Mouse (Mus musculus): ENCODE results near the gene Otop3. TPM values are rescaled to one million over a fixed set of nuclear protein-coding genes. Genes with fewer than 3 reads are reported as not detected.

Otop3 gene
- total and polyA plus RNA-seq, 2 experiments from 2014 or later = 0.48 to 0.98 TPM

DNA sequence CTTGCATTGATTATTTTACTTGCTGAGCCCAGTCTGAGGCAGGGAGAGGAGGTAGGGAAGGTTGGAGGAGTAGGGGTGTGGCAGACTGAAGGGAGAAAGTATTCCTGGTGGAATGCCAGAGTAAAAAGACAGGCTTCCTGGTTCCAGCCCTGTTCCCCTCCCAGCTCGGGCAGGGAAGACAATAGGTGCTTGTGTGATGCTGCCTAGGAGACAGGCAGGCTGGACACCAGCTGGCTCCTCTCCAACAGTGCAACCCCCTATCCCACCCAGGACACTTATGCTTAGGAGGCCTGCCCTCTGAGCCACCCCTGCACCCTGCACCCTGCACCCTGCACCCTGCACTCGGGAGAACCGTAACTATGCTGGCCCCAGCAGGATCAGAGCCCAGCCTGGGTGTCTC is 24.8 kb downstream of the Otop3 start:
- 52% methylated on average over 3 of the region's 3 CpGs for WGBS
- H3K9me3 ChIP-seq (ENCODE audit: low read length) = no peaks in the 10 kb centered on the region
- TF ChIP-seq CTCF (IDR thresholded peaks at IDR 0.05; ENCODE audit: low read depth) = no peak
- H3K4me2 ChIP-seq (ENCODE audit: low read depth) = no peak overlapping the region
- H3K27me3 ChIP-seq (ENCODE audit: insufficient read depth, low read length) = no peaks in the 10 kb centered on the region
- ATAC-seq = peak; percentile 38
- H3K36me3 ChIP-seq (ENCODE audit: insufficient read depth) = peaks cover 13% of the 10 kb centered on the region
- H3K4me3 ChIP-seq (ENCODE audit: low read depth, low read length) = no peak overlapping the region
- H3K4me1 ChIP-seq (ENCODE audit: insufficient read depth) = peaks cover 4% of the 10 kb centered on the region; the same call in 1 of the 2 replicates
- no peak overlapping the region for H3K9ac ChIP-seq
- no peak for DNase-seq
- no peak overlapping the region for H3K27ac ChIP-seq (ENCODE audit: low read depth, low read length)

DNA sequence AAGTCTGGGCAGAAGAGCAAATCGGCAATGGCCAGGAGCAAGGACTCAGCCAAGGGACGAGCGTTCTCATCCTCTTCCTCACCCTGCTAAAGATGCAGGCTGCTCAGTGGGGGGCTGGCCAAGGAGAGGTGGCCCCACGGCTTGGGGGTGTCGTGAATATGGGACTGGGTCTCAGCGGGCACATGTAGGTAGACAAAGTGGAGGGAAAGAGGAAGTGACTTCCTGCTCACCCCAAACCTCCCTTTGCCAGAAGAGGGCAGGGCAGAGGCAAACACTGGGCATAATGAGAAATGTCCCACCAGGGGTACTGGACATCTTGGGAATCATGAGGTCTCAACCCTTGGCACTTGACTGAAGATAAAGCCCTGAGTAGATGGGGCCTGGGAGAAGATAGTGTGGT is 25.2 kb downstream of the Otop3 start:
- H3K4me2 ChIP-seq (ENCODE audit: low read depth) = no peak overlapping the region
- peaks cover 4% of the 10 kb centered on the region; the same call in 1 of the 2 replicates for H3K4me1 ChIP-seq (ENCODE audit: insufficient read depth)
- H3K27me3 ChIP-seq (ENCODE audit: insufficient read depth, low read length) = no peaks in the 10 kb centered on the region
- 61% methylated on average over 6 of the region's 6 CpGs for WGBS
- ATAC-seq (no peak), DNase-seq (no peak)
- peaks cover 13% of the 10 kb centered on the region for H3K36me3 ChIP-seq (ENCODE audit: insufficient read depth)
- 0 out of 2 replicates have a peak overlapping the region, but pooled peaks have one; percentile 21 for H3K27ac ChIP-seq (ENCODE audit: low read depth, low read length)
- no peak overlapping the region for H3K4me3 ChIP-seq (ENCODE audit: low read depth, low read length)
- H3K9me3 ChIP-seq (ENCODE audit: low read length) = no peaks in the 10 kb centered on the region
- H3K9ac ChIP-seq = no peak overlapping the region
- TF ChIP-seq CTCF (IDR thresholded peaks at IDR 0.05; ENCODE audit: low read depth) = peak; percentile 30

GRCm38 (mm10) chr11:115364136-115364535 is 29.6 kb downstream of the Otop3 start:
- H3K9ac ChIP-seq = no peak overlapping the region
- H3K27me3 ChIP-seq (ENCODE audit: insufficient read depth, low read length) = no peaks in the 10 kb centered on the region
- no peaks in the 10 kb centered on the region for H3K9me3 ChIP-seq (ENCODE audit: low read length)
- peaks cover 4% of the 10 kb centered on the region; the same call in 1 of the 2 replicates for H3K4me1 ChIP-seq (ENCODE audit: insufficient read depth)
- DNase-seq = no peak
- no peak for TF ChIP-seq CTCF (IDR thresholded peaks at IDR 0.05; ENCODE audit: low read depth)
- H3K27ac ChIP-seq (ENCODE audit: low read depth, low read length) = no peak overlapping the region
- H3K36me3 ChIP-seq (ENCODE audit: insufficient read depth) = no peaks in the 10 kb centered on the region
- ATAC-seq = no peak
- 88% methylated on average over 3 of the region's 3 CpGs for WGBS
- no peak overlapping the region for H3K4me2 ChIP-seq (ENCODE audit: low read depth)
- no peak overlapping the region for H3K4me3 ChIP-seq (ENCODE audit: low read depth, low read length)

DNA sequence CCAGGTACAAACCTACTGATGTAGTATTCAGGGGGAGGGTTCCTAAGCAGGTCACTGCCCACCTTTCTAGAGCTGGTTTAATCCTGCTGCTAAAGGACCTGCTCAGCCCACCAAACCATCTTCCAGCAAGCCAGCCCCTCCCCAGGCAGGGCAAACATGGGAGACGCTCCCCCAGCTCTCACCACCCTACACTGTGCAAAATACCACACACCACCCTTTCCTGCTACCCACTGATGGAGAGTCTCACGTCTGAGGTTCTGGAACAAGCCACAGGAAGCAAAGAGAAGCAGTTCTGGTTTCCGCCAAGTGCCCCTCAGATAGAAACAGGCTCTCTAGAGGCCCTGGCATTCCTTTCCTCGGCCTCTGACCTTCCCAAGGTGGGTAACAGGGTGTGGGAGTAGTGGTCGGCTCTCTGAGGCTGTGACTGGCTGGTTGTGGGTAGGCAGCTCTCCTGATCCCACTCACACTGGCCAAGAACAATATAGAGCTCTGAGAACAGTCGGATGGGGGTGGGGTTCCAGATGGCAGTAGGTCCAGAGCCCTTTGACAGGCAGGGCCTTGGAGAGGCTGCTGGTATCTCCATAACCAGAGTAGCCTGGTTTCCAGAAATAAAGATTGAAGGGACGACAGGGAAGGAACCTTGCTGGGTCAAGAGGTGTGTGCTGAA is 31.6 kb downstream of the Otop3 start:
- peak overlapping the region; percentile 69 for H3K4me3 ChIP-seq (ENCODE audit: low read depth, low read length)
- DNase-seq = no peak
- H3K27me3 ChIP-seq (ENCODE audit: insufficient read depth, low read length) = no peaks in the 10 kb centered on the region
- H3K9ac ChIP-seq = peak overlapping the region; percentile 64; the same call in 1 of the 2 replicates
- H3K4me1 ChIP-seq (ENCODE audit: insufficient read depth) = no peaks in the 10 kb centered on the region
- 0 out of 2 replicates have a peak overlapping the region, but pooled peaks have one; percentile 69 for H3K27ac ChIP-seq (ENCODE audit: low read depth, low read length)
- WGBS = 45% methylated on average over 7 of the region's 7 CpGs
- no peaks in the 10 kb centered on the region for H3K36me3 ChIP-seq (ENCODE audit: insufficient read depth)
- no peak for TF ChIP-seq CTCF (IDR thresholded peaks at IDR 0.05; ENCODE audit: low read depth)
- no peak for ATAC-seq
- no peaks in the 10 kb centered on the region for H3K9me3 ChIP-seq (ENCODE audit: low read length)
- H3K4me2 ChIP-seq (ENCODE audit: low read depth) = peak overlapping the region; percentile 89

DNA sequence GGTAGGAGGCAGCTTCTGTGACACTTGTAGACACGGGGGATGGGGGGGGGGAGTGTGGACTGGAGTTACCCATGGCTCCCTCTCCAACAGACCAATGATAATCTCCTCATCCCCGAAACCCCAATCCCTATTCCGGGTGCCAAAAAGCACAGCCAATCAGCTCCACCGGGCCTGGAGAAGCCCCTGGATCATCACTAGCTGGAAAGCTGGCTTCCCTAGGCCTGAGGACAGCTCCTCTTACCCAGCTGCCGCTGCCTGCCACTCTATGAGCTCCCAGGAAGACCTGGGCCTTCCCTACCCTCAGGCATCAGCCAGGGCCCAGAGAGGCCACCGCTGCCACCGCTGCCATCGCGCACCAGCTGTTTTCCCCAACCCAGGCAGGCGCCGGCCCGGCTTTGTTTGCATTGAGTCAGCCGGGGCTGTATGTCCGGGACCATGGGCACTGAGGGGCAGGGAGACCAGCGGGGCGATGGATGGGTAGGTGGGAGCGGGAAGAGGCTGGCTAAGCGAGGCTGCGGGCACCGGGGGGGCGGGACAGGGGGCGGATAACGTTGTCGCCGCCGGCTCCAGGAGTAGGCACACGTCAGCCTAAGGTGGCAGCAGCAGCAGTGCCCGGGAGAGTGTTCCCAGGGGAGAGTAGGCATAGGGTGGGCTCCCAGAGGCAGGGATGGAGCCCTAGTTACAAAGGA is 32.3 kb downstream of the Otop3 start:
- 3% methylated on average over 28 of the region's 28 CpGs for WGBS
- DNase-seq = peak; percentile 79

DNA sequence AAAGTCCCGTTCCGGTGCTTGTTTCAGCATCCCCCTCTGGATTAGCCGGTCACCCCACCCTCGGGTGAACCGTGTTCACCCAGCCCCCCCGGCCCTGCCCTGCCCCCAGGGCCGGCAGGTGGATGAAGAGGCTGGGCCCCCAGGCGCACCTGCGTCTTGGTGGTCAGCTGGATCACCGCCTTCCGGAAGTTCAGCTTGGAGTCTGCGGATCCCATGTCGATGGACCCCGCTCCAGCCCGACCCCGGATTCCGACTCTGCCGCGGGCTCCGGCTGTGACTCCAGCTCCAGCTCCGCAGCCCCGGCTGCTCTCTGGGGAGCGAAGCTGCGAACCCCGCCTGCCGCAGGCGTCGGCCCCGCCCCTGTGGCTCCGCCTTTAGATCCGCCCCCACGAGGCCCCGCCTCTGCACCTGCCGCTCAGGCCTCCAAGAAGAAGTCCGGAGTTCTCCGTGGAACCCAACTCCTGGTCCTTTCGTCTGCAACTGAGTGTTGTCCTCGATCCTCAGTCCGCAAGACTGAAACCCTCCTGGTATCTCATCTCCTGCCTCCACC is 32.9 kb downstream of the Otop3 start, which contains the start of gene Hid1:
Hid1 (minus strand) TSS at position 362 of the 550 bp plus-strand sequence.
- DNase-seq (peak; percentile 82), ATAC-seq (peak; percentile 84)
- H3K9me3 ChIP-seq (ENCODE audit: low read length) = no peaks in the 10 kb centered on the region
- peak within 1 kb of the TSS; percentile 69 for H3K27ac ChIP-seq (ENCODE audit: low read depth, low read length)
- H3K4me2 ChIP-seq (ENCODE audit: low read depth) = peak within 1 kb of the TSS; percentile 89
- TF ChIP-seq CTCF (IDR thresholded peaks at IDR 0.05; ENCODE audit: low read depth) = no peak
- H3K27me3 ChIP-seq (ENCODE audit: insufficient read depth, low read length) = no peaks in the 10 kb centered on the region
- H3K9ac ChIP-seq = peak within 1 kb of the TSS; percentile 64
- H3K36me3 ChIP-seq (ENCODE audit: insufficient read depth) = no peaks in the 10 kb centered on the region
- WGBS = 2% methylated on average over 39 of the region's 39 CpGs
- peak within 1 kb of the TSS; percentile 69 for H3K4me3 ChIP-seq (ENCODE audit: low read depth, low read length)
- H3K4me1 ChIP-seq (ENCODE audit: insufficient read depth) = no peaks in the 10 kb centered on the region

More for the DNA sequence above, 32.3 kb downstream of the Otop3 start:
- ATAC-seq = peak; percentile 92
- no peak for TF ChIP-seq CTCF (IDR thresholded peaks at IDR 0.05; ENCODE audit: low read depth)
- Histone ChIP-seq H3K27ac (ENCODE audit: low read depth, low read length) (peak overlapping the region; percentile 69), H3K4me2 (ENCODE audit: low read depth) (peak overlapping the region; percentile 89), H3K9ac (peak overlapping the region; percentile 64), H3K9me3 (ENCODE audit: low read length) (no peaks in the 10 kb centered on the region), H3K4me3 (ENCODE audit: low read depth, low read length) (peak overlapping the region; percentile 69), H3K36me3 (ENCODE audit: insufficient read depth) (no peaks in the 10 kb centered on the region), H3K4me1 (ENCODE audit: insufficient read depth) (no peaks in the 10 kb centered on the region), H3K27me3 (ENCODE audit: insufficient read depth, low read length) (no peaks in the 10 kb centered on the region)

GRCm38 (mm10) chr11:115370368-115370767 is 35.8 kb downstream of the Otop3 start:
- no peak for TF ChIP-seq CTCF (IDR thresholded peaks at IDR 0.05; ENCODE audit: low read depth)
- no peak overlapping the region for H3K27ac ChIP-seq (ENCODE audit: low read depth, low read length)
- peaks cover 6% of the 10 kb centered on the region for H3K4me1 ChIP-seq (ENCODE audit: insufficient read depth)
- no peaks in the 10 kb centered on the region for H3K9me3 ChIP-seq (ENCODE audit: low read length)
- no peak overlapping the region for H3K9ac ChIP-seq
- ATAC-seq = no peak
- no peak for DNase-seq
- no peak overlapping the region for H3K4me3 ChIP-seq (ENCODE audit: low read depth, low read length)
- 57% methylated on average over 7 of the region's 7 CpGs for WGBS
- no peaks in the 10 kb centered on the region for H3K36me3 ChIP-seq (ENCODE audit: insufficient read depth)
- no peak overlapping the region for H3K4me2 ChIP-seq (ENCODE audit: low read depth)
- H3K27me3 ChIP-seq (ENCODE audit: insufficient read depth, low read length) = no peaks in the 10 kb centered on the region

Measured in forebrain, postnatal 0 days (tissue).